Mouse (Mus musculus) ES-Bruce4 (cell line): ENCODE data around the gene Wbp2.

Experiments used
- CTCF ChIP-seq: IDR thresholded peaks from one replicate; pipeline ENCODE4 v1.8.1; 2011; ENCODE audit warnings: low read depth, low read length
- EP300 ChIP-seq: IDR thresholded peaks from 2 replicates; pipeline ENCODE4 v1.6.1; 2011; ENCODE audit warnings: low read depth, low read length; ENCODE audit not compliant: insufficient read depth
- POLR2A ChIP-seq: IDR thresholded peaks from one replicate; pipeline ENCODE4 v1.8.1; 2011; ENCODE audit warnings: low read length; ENCODE audit not compliant: insufficient read depth

GRCm38 (mm10) chr11:116076266-116076540, 10.6 kb downstream of the Wbp2 start:
- TF ChIP-seq POLR2A = no peak
- no peak for TF ChIP-seq CTCF
- no peak for TF ChIP-seq EP300
